Mouse (Mus musculus): ENCODE results near the gene Slc7a1. TPM values are rescaled to one million over a fixed set of nuclear protein-coding genes. Genes with fewer than 3 reads are reported as not detected.

The Slc7a1 gene
- polyA plus RNA-seq, 1 experiment from 2014 or later = 24.9 TPM

- no peaks in the 10 kb centered on the region for H3K27me3 ChIP-seq (ENCODE audit: insufficient read depth, poor library complexity, severe bottlenecking)
- H3K36me3 ChIP-seq = peaks cover 13% of the 10 kb centered on the region
- H3K4me3 ChIP-seq = no peak overlapping the region
- 0 out of 2 replicates have a peak, but pooled peaks cover 3% of the 10 kb centered on the region for H3K9me3 ChIP-seq
- peaks cover 4% of the 10 kb centered on the region; the same call in 1 of the 2 replicates for H3K4me1 ChIP-seq
- no peak overlapping the region for H3K27ac ChIP-seq
- DNase-seq (ENCODE audit: low spot score) = no peak
- 63% methylated on average over 12 of the region's 12 CpGs for WGBS
Observed at GRCm38 (mm10) chr5:148375480-148375879, 24.2 kb downstream of the Slc7a1 start.

- Histone ChIP-seq H3K9me3 (peaks cover 9% of the 10 kb centered on the region; the same call in 1 of the 2 replicates), H3K27me3 (ENCODE audit: insufficient read depth, poor library complexity, severe bottlenecking) (no peaks in the 10 kb centered on the region), H3K36me3 (peaks cover 21% of the 10 kb centered on the region), H3K4me3 (no peak overlapping the region), H3K4me1 (peaks cover 4% of the 10 kb centered on the region; the same call in 1 of the 2 replicates), H3K27ac (no peak overlapping the region)
- DNase-seq (ENCODE audit: low spot score) = no peak
- 84% methylated on average over 9 of the region's 9 CpGs for WGBS
Observed at GRCm38 (mm10) chr5:148373092-148373685, 26.5 kb downstream of the Slc7a1 start.

GRCm38 (mm10) chr5:148372005-148372917, 27.4 kb downstream of the Slc7a1 start:
- DNase-seq (ENCODE audit: low spot score) = no peak
- Histone ChIP-seq H3K4me1 (peaks cover 4% of the 10 kb centered on the region; the same call in 1 of the 2 replicates), H3K9me3 (peaks cover 9% of the 10 kb centered on the region; the same call in 1 of the 2 replicates), H3K36me3 (peaks cover 21% of the 10 kb centered on the region), H3K27ac (no peak overlapping the region), H3K27me3 (ENCODE audit: insufficient read depth, poor library complexity, severe bottlenecking) (no peaks in the 10 kb centered on the region), H3K4me3 (no peak overlapping the region)
- WGBS = 78% methylated on average over 12 of the region's 12 CpGs

GRCm38 (mm10) chr5:148371375-148371774, 28.3 kb downstream of the Slc7a1 start:
- Histone ChIP-seq H3K27me3 (ENCODE audit: insufficient read depth, poor library complexity, severe bottlenecking) (no peaks in the 10 kb centered on the region), H3K36me3 (peaks cover 17% of the 10 kb centered on the region), H3K27ac (no peak overlapping the region), H3K4me1 (peaks cover 8% of the 10 kb centered on the region; the same call in 1 of the 2 replicates), H3K4me3 (no peak overlapping the region), H3K9me3 (peaks cover 9% of the 10 kb centered on the region; the same call in 1 of the 2 replicates)
- 89% methylated on average over 9 of the region's 9 CpGs for WGBS
- no peak for DNase-seq (ENCODE audit: low spot score)

GRCm38 (mm10) chr5:148370624-148371023, 29.1 kb downstream of the Slc7a1 start:
- Histone ChIP-seq H3K9me3 (peaks cover 7% of the 10 kb centered on the region; the same call in 1 of the 2 replicates), H3K27ac (no peak overlapping the region), H3K27me3 (ENCODE audit: insufficient read depth, poor library complexity, severe bottlenecking) (no peaks in the 10 kb centered on the region), H3K36me3 (peaks cover 9% of the 10 kb centered on the region), H3K4me1 (peaks cover 11% of the 10 kb centered on the region), H3K4me3 (no peak overlapping the region)
- no peak for DNase-seq (ENCODE audit: low spot score)
- WGBS = 100% methylated on average over 1 of the region's 1 CpGs

- WGBS = 89% methylated on average over 3 of the region's 3 CpGs
- H3K9me3 ChIP-seq = peaks cover 6% of the 10 kb centered on the region; the same call in 1 of the 2 replicates
Observed at GRCm38 (mm10) chr5:148369178-148369577, 30.5 kb downstream of the Slc7a1 start.

GRCm38 (mm10) chr5:148367816-148368215, 31.9 kb downstream of the Slc7a1 start:
- Histone ChIP-seq H3K4me1 (peaks cover 24% of the 10 kb centered on the region), H3K36me3 (peaks cover 18% of the 10 kb centered on the region), H3K4me3 (no peak overlapping the region), H3K27ac (no peak overlapping the region), H3K9me3 (peaks cover 6% of the 10 kb centered on the region; the same call in 1 of the 2 replicates), H3K27me3 (ENCODE audit: insufficient read depth, poor library complexity, severe bottlenecking) (no peaks in the 10 kb centered on the region)
- DNase-seq (ENCODE audit: low spot score) = no peak
- 85% methylated on average over 3 of the region's 3 CpGs for WGBS

More at GRCm38 (mm10) chr5:148369178-148369577, 30.5 kb downstream of the Slc7a1 start:
- no peaks in the 10 kb centered on the region for H3K27me3 ChIP-seq (ENCODE audit: insufficient read depth, poor library complexity, severe bottlenecking)
- H3K36me3 ChIP-seq = peaks cover 17% of the 10 kb centered on the region
- H3K27ac ChIP-seq = no peak overlapping the region
- H3K4me1 ChIP-seq = peaks cover 12% of the 10 kb centered on the region
- H3K4me3 ChIP-seq = no peak overlapping the region
- DNase-seq (ENCODE audit: low spot score) = no peak

GRCm38 (mm10) chr5:148366455-148366854, 33.2 kb downstream of the Slc7a1 start:
- H3K36me3 ChIP-seq = peaks cover 18% of the 10 kb centered on the region
- 87% methylated on average over 9 of the region's 9 CpGs for WGBS
- H3K9me3 ChIP-seq = peaks cover 6% of the 10 kb centered on the region; the same call in 1 of the 2 replicates
- H3K4me1 ChIP-seq = peaks cover 31% of the 10 kb centered on the region
- peak overlapping the region; percentile 33; the same call in 1 of the 2 replicates for H3K27ac ChIP-seq
- DNase-seq (ENCODE audit: low spot score) = no peak
- H3K27me3 ChIP-seq (ENCODE audit: insufficient read depth, poor library complexity, severe bottlenecking) = no peaks in the 10 kb centered on the region
- no peak overlapping the region for H3K4me3 ChIP-seq

- Histone ChIP-seq H3K36me3 (peaks cover 14% of the 10 kb centered on the region; the same call in 1 of the 2 replicates), H3K9me3 (no peaks in the 10 kb centered on the region), H3K27me3 (ENCODE audit: insufficient read depth, poor library complexity, severe bottlenecking) (no peaks in the 10 kb centered on the region), H3K4me3 (no peak overlapping the region), H3K27ac (peak overlapping the region; percentile 36; the same call in 1 of the 2 replicates), H3K4me1 (peaks cover 42% of the 10 kb centered on the region)
- no peak for DNase-seq (ENCODE audit: low spot score)
- 80% methylated on average over 22 of the region's 22 CpGs for WGBS
Observed at GRCm38 (mm10) chr5:148363441-148364113, 36.1 kb downstream of the Slc7a1 start.

- Histone ChIP-seq H3K27me3 (ENCODE audit: insufficient read depth, poor library complexity, severe bottlenecking) (no peaks in the 10 kb centered on the region), H3K36me3 (peaks cover 23% of the 10 kb centered on the region; the same call in 1 of the 2 replicates), H3K27ac (peak overlapping the region; percentile 71), H3K4me3 (no peak overlapping the region), H3K9me3 (no peaks in the 10 kb centered on the region), H3K4me1 (peaks cover 42% of the 10 kb centered on the region)
- WGBS = 95% methylated on average over 7 of the region's 7 CpGs
- no peak for DNase-seq (ENCODE audit: low spot score)
Observed at GRCm38 (mm10) chr5:148362296-148362695, 37.4 kb downstream of the Slc7a1 start.

- peak overlapping the region; percentile 71 for H3K27ac ChIP-seq
- peak overlapping the region; percentile 29; the same call in 1 of the 2 replicates for H3K4me3 ChIP-seq
- H3K9me3 ChIP-seq = no peaks in the 10 kb centered on the region
- no peak for DNase-seq (ENCODE audit: low spot score)
- peaks cover 42% of the 10 kb centered on the region for H3K4me1 ChIP-seq
- H3K27me3 ChIP-seq (ENCODE audit: insufficient read depth, poor library complexity, severe bottlenecking) = no peaks in the 10 kb centered on the region
- peaks cover 27% of the 10 kb centered on the region; the same call in 1 of the 2 replicates for H3K36me3 ChIP-seq
- 23% methylated on average over 3 of the region's 3 CpGs for WGBS
Observed at GRCm38 (mm10) chr5:148361759-148362010, 38.0 kb downstream of the Slc7a1 start.

- DNase-seq (ENCODE audit: low spot score) = peak; percentile 88
- 39% methylated on average over 16 of the region's 16 CpGs for WGBS
- no peaks in the 10 kb centered on the region for H3K9me3 ChIP-seq
- peak overlapping the region; percentile 71 for H3K27ac ChIP-seq
- peak overlapping the region; percentile 29; the same call in 1 of the 2 replicates for H3K4me3 ChIP-seq
- H3K27me3 ChIP-seq (ENCODE audit: insufficient read depth, poor library complexity, severe bottlenecking) = no peaks in the 10 kb centered on the region
- H3K4me1 ChIP-seq = peaks cover 38% of the 10 kb centered on the region
- H3K36me3 ChIP-seq = peaks cover 27% of the 10 kb centered on the region; the same call in 1 of the 2 replicates
Observed at GRCm38 (mm10) chr5:148360922-148361758, 38.6 kb downstream of the Slc7a1 start.

Measured in heart, embryonic 10.5 days (tissue).